Mouse (Mus musculus): ENCODE results near the gene Cacna1e. TPM values are rescaled to one million over a fixed set of nuclear protein-coding genes. Genes with fewer than 3 reads are reported as not detected.

Gene Cacna1e
- polyA plus RNA-seq, 1 experiment from 2014 or later = 0.60 TPM

GRCm38 (mm10) chr1:154602531-154602930 lies 281.8 kb downstream of the Cacna1e start:
- no peak overlapping the region for H3K27ac ChIP-seq
- no peaks in the 10 kb centered on the region for H3K36me3 ChIP-seq
- no peaks in the 10 kb centered on the region for H3K4me1 ChIP-seq
- 93% methylated on average over 1 of the region's 1 CpGs for WGBS
- H3K4me3 ChIP-seq = no peak overlapping the region
- no peak for ATAC-seq (ENCODE audit: insufficient number of reproducible peaks, low FRiP score, low TSS enrichment, low read depth)
- H3K27me3 ChIP-seq = no peaks in the 10 kb centered on the region
- no peaks in the 10 kb centered on the region for H3K9me3 ChIP-seq
- H3K9ac ChIP-seq = no peak overlapping the region
- no peak overlapping the region for H3K4me2 ChIP-seq

DNA sequence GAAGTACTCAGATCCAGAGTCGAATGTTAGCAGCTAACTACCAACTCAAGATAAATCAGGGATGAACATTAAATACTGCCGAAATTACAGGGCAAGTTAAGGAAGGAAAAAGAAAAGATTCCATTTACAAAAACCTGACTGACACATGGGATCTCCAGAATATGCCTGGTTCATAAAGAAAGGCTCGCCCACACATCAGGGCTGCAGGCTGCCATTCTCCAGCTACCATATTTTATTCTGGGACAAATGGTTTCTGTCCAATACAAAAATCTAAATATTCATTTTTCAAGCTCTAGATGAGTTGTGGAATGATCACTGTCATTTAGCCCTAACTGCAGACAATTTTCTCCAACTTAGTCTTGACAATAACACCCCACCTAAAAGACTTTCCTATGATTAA lies 301.8 kb downstream of the Cacna1e start:
- no peak for ATAC-seq (ENCODE audit: insufficient number of reproducible peaks, low FRiP score, low TSS enrichment, low read depth)
- Histone ChIP-seq H3K36me3 (no peaks in the 10 kb centered on the region), H3K27me3 (no peaks in the 10 kb centered on the region), H3K27ac (no peak overlapping the region), H3K4me2 (no peak overlapping the region), H3K4me3 (no peak overlapping the region), H3K9ac (no peak overlapping the region), H3K9me3 (no peaks in the 10 kb centered on the region), H3K4me1 (no peaks in the 10 kb centered on the region)
- WGBS = 76% methylated on average over 3 of the region's 3 CpGs

- H3K27me3 ChIP-seq = no peaks in the 10 kb centered on the region
- 57% methylated on average over 2 of the region's 2 CpGs for WGBS
- H3K4me1 ChIP-seq = no peaks in the 10 kb centered on the region
- no peak for ATAC-seq (ENCODE audit: insufficient number of reproducible peaks, low FRiP score, low TSS enrichment, low read depth)
- H3K9me3 ChIP-seq = no peaks in the 10 kb centered on the region
- no peak overlapping the region for H3K27ac ChIP-seq
- H3K4me2 ChIP-seq = no peak overlapping the region
- H3K4me3 ChIP-seq = no peak overlapping the region
- no peak overlapping the region for H3K9ac ChIP-seq
- no peaks in the 10 kb centered on the region for H3K36me3 ChIP-seq
Measured at GRCm38 (mm10) chr1:154579929-154580328, 304.4 kb downstream of the Cacna1e start.

DNA sequence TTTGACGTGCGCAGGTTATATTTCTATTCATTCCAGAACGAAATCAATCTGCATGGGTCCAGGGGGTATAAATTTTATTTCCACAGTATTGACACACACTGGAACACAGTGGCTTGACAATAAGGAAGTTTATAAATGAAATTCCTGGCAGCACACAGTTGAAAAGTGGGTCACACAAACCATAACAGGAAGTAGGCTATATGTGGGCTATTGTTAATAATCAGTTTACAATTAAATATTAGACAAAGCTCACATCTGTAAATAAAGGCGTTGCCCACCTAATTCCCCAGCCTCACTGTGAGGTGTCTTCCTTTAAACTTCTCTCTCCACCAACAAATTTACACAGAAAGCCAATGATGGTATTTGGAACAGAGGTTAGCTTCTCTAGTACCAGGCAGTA lies 305.6 kb downstream of the Cacna1e start:
- H3K27me3 ChIP-seq = no peaks in the 10 kb centered on the region
- H3K36me3 ChIP-seq = no peaks in the 10 kb centered on the region
- no peak overlapping the region for H3K4me2 ChIP-seq
- H3K4me1 ChIP-seq = no peaks in the 10 kb centered on the region
- WGBS = 71% methylated on average over 4 of the region's 4 CpGs
- no peak overlapping the region for H3K4me3 ChIP-seq
- H3K9me3 ChIP-seq = no peaks in the 10 kb centered on the region
- no peak overlapping the region for H3K9ac ChIP-seq
- no peak overlapping the region for H3K27ac ChIP-seq
- no peak for ATAC-seq (ENCODE audit: insufficient number of reproducible peaks, low FRiP score, low TSS enrichment, low read depth)

GRCm38 (mm10) chr1:154576418-154576817 lies 307.9 kb downstream of the Cacna1e start:
- no peak for ATAC-seq (ENCODE audit: insufficient number of reproducible peaks, low FRiP score, low TSS enrichment, low read depth)
- Histone ChIP-seq H3K27me3 (no peaks in the 10 kb centered on the region), H3K27ac (no peak overlapping the region), H3K4me2 (no peak overlapping the region), H3K9me3 (no peaks in the 10 kb centered on the region), H3K36me3 (no peaks in the 10 kb centered on the region), H3K4me3 (no peak overlapping the region), H3K4me1 (no peaks in the 10 kb centered on the region), H3K9ac (no peak overlapping the region)
- 75% methylated on average over 2 of the region's 2 CpGs for WGBS

GRCm38 (mm10) chr1:154566026-154566425 lies 318.3 kb downstream of the Cacna1e start:
- no peaks in the 10 kb centered on the region for H3K27me3 ChIP-seq
- WGBS = 78% methylated on average over 6 of the region's 6 CpGs
- no peaks in the 10 kb centered on the region for H3K4me1 ChIP-seq
- H3K4me2 ChIP-seq = no peak overlapping the region
- no peak overlapping the region for H3K4me3 ChIP-seq
- H3K36me3 ChIP-seq = no peaks in the 10 kb centered on the region
- H3K9ac ChIP-seq = no peak overlapping the region
- ATAC-seq (ENCODE audit: insufficient number of reproducible peaks, low FRiP score, low TSS enrichment, low read depth) = no peak
- H3K9me3 ChIP-seq = no peaks in the 10 kb centered on the region
- no peak overlapping the region for H3K27ac ChIP-seq

- Histone ChIP-seq H3K36me3 (no peaks in the 10 kb centered on the region), H3K9me3 (no peaks in the 10 kb centered on the region), H3K27me3 (no peaks in the 10 kb centered on the region), H3K4me3 (no peak overlapping the region), H3K4me2 (no peak overlapping the region), H3K4me1 (peaks cover 6% of the 10 kb centered on the region; the same call in 1 of the 2 replicates), H3K27ac (no peak overlapping the region), H3K9ac (no peak overlapping the region)
- ATAC-seq (ENCODE audit: insufficient number of reproducible peaks, low FRiP score, low TSS enrichment, low read depth) = no peak
- WGBS = 27% methylated on average over 1 of the region's 1 CpGs
Measured at GRCm38 (mm10) chr1:154555811-154556210, 328.5 kb downstream of the Cacna1e start.

DNA sequence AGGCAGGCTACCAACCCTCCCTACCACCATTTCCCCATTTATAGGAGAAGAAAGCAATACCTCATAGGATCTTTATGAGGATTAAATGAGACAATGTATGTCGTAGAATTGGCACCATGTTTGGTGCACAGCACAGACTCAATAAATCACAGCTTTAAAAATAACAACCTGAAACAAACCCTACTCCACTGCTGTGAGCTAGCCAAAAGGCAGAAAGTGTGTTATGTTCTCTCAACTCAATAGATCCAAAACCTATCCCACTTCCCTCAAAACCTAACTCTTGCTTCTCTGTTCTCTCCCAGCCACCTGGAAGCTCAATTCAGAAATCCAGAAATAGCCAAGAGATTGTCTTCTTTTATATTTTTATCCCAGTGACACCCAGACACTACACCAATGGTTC lies 331.2 kb downstream of the Cacna1e start:
- no peak overlapping the region for H3K4me3 ChIP-seq
- no peaks in the 10 kb centered on the region for H3K36me3 ChIP-seq
- no peak overlapping the region for H3K9ac ChIP-seq
- H3K9me3 ChIP-seq = no peaks in the 10 kb centered on the region
- H3K27ac ChIP-seq = no peak overlapping the region
- ATAC-seq (ENCODE audit: insufficient number of reproducible peaks, low FRiP score, low TSS enrichment, low read depth) = no peak
- H3K27me3 ChIP-seq = no peaks in the 10 kb centered on the region
- H3K4me1 ChIP-seq = peaks cover 6% of the 10 kb centered on the region; the same call in 1 of the 2 replicates
- no peak overlapping the region for H3K4me2 ChIP-seq
- WGBS = 32% methylated on average over 1 of the region's 1 CpGs

DNA sequence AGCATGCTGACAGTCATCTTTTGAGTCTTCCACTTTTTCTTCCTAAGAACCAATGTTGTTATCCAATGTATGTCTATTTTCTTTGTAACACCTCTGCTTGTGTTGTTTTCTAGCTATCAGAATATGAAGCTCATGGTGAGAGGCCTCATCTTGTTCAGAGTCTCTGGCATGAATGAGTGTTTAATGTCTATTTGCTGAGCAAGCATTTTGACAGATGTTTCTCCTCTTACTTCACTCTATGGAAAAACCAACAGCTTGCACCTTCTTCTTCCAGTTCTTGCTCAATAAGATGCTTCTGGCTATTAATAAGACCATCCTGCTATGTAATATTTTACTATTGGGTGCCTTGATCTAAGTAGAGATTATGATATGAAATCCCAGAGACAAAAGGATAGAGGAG lies 346.9 kb downstream of the Cacna1e start:
- no peak for ATAC-seq (ENCODE audit: insufficient number of reproducible peaks, low FRiP score, low TSS enrichment, low read depth)
- H3K4me3 ChIP-seq = no peak overlapping the region
- no peak overlapping the region for H3K9ac ChIP-seq
- H3K36me3 ChIP-seq = no peaks in the 10 kb centered on the region
- no peak overlapping the region for H3K4me2 ChIP-seq
- no peaks in the 10 kb centered on the region for H3K9me3 ChIP-seq
- H3K27ac ChIP-seq = no peak overlapping the region
- H3K4me1 ChIP-seq = no peaks in the 10 kb centered on the region
- no peaks in the 10 kb centered on the region for H3K27me3 ChIP-seq

GRCm38 (mm10) chr1:154536763-154537162 lies 347.5 kb downstream of the Cacna1e start:
- Histone ChIP-seq H3K4me2 (no peak overlapping the region), H3K4me1 (no peaks in the 10 kb centered on the region), H3K36me3 (no peaks in the 10 kb centered on the region), H3K9ac (no peak overlapping the region), H3K27ac (no peak overlapping the region), H3K4me3 (no peak overlapping the region), H3K27me3 (no peaks in the 10 kb centered on the region), H3K9me3 (no peaks in the 10 kb centered on the region)
- 62% methylated on average over 2 of the region's 2 CpGs for WGBS
- no peak for ATAC-seq (ENCODE audit: insufficient number of reproducible peaks, low FRiP score, low TSS enrichment, low read depth)

DNA sequence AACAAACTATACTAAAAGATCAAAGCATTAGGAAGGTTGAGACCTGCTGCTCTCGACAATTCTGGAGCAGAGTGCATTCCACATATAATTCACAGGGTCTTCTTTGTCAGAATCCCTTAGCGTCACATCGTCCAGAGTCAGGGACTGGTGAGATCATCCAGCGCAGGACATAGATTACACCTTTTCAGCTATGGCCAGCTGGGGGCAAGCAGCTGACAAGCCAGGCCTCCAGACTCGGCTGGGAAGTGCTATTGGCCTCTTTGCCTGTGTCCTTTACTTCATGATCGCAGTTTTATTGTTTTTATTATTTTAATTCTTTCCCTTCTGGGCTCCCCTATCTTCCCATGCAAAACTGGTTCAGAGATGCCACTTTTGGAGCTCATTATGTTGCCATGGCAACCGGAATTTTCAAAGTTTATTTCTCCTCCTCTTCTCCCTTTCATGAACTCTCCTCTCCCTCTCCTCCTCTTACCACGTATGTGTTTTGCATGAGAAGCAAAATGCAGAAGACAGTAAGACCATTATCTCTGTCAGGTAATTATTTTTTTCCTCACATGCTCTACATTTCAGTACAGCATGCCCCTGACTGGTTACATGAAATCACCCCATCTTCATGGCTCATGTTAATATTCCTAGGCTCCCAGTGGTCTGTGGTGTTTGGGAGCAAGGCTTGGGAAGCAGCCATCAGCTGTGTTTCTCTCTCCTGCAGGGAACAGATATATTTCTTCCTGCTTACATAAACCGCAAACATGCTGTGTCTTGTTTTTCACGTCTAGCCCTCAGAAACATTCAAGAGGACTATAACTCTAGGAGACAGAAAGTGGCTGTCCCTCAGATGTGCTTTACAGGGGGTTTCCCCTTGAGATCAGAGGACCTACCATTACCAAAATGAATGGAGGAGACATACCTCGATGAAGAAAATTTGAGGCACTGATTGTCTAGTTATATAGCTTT lies 351.0 kb downstream of the Cacna1e start:
- no peaks in the 10 kb centered on the region for H3K36me3 ChIP-seq
- no peak overlapping the region for H3K4me3 ChIP-seq
- H3K4me2 ChIP-seq = no peak overlapping the region
- WGBS = 63% methylated on average over 11 of the region's 11 CpGs
- no peaks in the 10 kb centered on the region for H3K4me1 ChIP-seq
- ATAC-seq (ENCODE audit: insufficient number of reproducible peaks, low FRiP score, low TSS enrichment, low read depth) = no peak
- no peak overlapping the region for H3K27ac ChIP-seq
- no peaks in the 10 kb centered on the region for H3K9me3 ChIP-seq
- H3K9ac ChIP-seq = no peak overlapping the region
- no peaks in the 10 kb centered on the region for H3K27me3 ChIP-seq

- H3K4me2 ChIP-seq = no peak overlapping the region
- H3K4me3 ChIP-seq = no peak overlapping the region
- H3K27ac ChIP-seq = no peak overlapping the region
- no peak overlapping the region for H3K9ac ChIP-seq
- no peaks in the 10 kb centered on the region for H3K4me1 ChIP-seq
- H3K27me3 ChIP-seq = no peaks in the 10 kb centered on the region
- no peak for ATAC-seq (ENCODE audit: insufficient number of reproducible peaks, low FRiP score, low TSS enrichment, low read depth)
- H3K36me3 ChIP-seq = no peaks in the 10 kb centered on the region
- H3K9me3 ChIP-seq = no peaks in the 10 kb centered on the region
- 77% methylated on average over 4 of the region's 4 CpGs for WGBS
Measured at GRCm38 (mm10) chr1:154529666-154530065, 354.6 kb downstream of the Cacna1e start.

Measured in limb, embryonic 15.5 days (tissue).